Mouse (Mus musculus): ENCODE results near the gene Ets2.

DNA sequence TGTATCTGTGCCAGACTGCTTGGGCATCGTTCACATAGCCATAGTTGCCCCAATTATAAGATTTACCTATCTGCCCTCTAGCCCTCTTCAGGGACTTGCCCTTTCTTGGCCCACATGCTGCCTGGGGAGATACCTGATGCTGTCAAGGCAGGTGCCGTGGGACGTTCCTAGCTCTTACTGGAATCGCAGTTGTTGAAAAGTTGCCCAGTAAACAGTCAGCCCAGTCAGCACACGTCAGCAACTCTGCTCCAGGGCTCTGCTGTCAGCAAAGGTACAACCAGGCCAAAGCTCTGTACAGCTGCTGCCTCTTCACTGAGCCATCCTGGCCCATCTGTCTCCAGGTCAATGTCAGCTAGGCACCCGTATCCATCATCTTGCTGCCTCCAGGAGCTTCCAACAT is 61.3 kb downstream of the Ets2 start:
- TF ChIP-seq CTCF (IDR thresholded peaks at IDR 0.05; ENCODE audit: control insufficient read depth, insufficient read depth, insufficient read length), result no peak
- no peak for TF ChIP-seq MYOD1 (IDR thresholded peaks at IDR 0.05; ENCODE audit: control insufficient read depth, insufficient read length, low read depth)
- no peak for TF ChIP-seq MAX (IDR thresholded peaks at IDR 0.05)
